ENCODE assay signal across 8 mouse cellular contexts in the genomic region with DNA sequence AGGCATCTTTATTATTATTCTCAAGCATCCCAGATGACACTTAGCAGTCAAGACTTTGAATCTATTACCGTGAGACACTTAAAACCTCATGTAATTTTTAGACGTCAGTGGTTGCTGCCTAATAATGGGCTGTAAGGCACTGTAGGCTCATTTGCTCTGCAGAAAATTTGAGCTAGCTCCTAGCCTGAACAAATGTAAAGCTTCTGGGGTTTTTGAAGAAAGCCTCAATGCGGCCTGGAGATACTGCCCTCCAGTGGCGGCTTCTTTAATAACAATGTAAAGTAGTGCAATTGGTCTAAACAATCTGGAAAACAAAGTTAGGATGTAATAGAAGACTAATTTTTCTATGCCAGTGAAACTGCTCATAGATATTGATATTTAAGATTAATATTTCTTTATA.
DNase-seq lines count a peak whose midpoint lies in the region; TF ChIP-seq lines count a peak whose summit lies in the region.
"Had no signal": no experiment of that assay in that cellular context is flagged by ENCODE, and none has a peak within 500 bp of the region (broad histone marks: within the 10 kb centered on the region; RNA-seq: fewer than 3 reads in every experiment).

No protein-coding gene starts in this region.

- H3K36me3 ChIP-seq in thymus, adult 2 months (ENCODE audit: control insufficient read depth, insufficient read depth, low read length): no peaks in the 10 kb centered on the region
- H3K36me3 ChIP-seq: limb, embryonic 15.5 days had no signal

- DNase-seq in layer of hippocampus, adult 2 months (ENCODE audit: low spot score in 2 of 2): peak in 1 of 2 experiments; percentile 48
- DNase-seq in layer of hippocampus, adult 9-11 months: no peak
- peak; percentile 61 for DNase-seq in brain, embryonic 14.5 days (ENCODE audit: low read depth)
- peak; percentile 4 to 10 for DNase-seq in layer of hippocampus, postnatal 14 days (ENCODE audit: low spot score in 2 of 2)
- peak; percentile 26 to 38 for DNase-seq in right cerebral cortex, postnatal 10 days (ENCODE audit: low spot score in 2 of 2)
- no peak for DNase-seq in urinary bladder, adult 2 months (ENCODE audit: low spot score)
- DNase-seq in thymus, adult 2 months: no peak

- WGBS in thymus, adult 2 months: 28% methylated on average over 4 of the region's 4 CpGs

- no peaks in the 10 kb centered on the region for H3K4me1 ChIP-seq in thymus, adult 2 months (replicated peaks; ENCODE audit: control insufficient read depth, insufficient read depth, low read length)
- H3K4me1 ChIP-seq: limb, embryonic 15.5 days had no signal

- H3K27ac ChIP-seq in layer of hippocampus, adult 2 months: no peak overlapping the region
- H3K27ac ChIP-seq in thymus, adult 2 months (ENCODE audit: control insufficient read depth, insufficient read depth, low read length): no peak overlapping the region
- H3K27ac ChIP-seq: limb, embryonic 15.5 days had no signal

- H3K4me3 ChIP-seq in layer of hippocampus, adult 2 months: no peak overlapping the region
- no peak overlapping the region for H3K4me3 ChIP-seq in thymus, adult 2 months (ENCODE audit: control insufficient read depth, insufficient read depth, low read length)
- H3K4me3 ChIP-seq: limb, embryonic 15.5 days had no signal

- TF ChIP-seq CTCF in layer of hippocampus, adult 2 months (conservative IDR thresholded peaks at IDR 0.05): peak; percentile 75
- TF ChIP-seq CTCF in brain, embryonic 14.5 days (IDR thresholded peaks at IDR 0.05; ENCODE audit: borderline replicate concordance, extremely low read depth, insufficient read depth, insufficient read length): peak; percentile 45; the same call in 1 of the 2 replicates
- TF ChIP-seq CTCF in thymus, adult 2 months (IDR thresholded peaks at IDR 0.05; ENCODE audit: borderline replicate concordance, control insufficient read depth, extremely low read depth, insufficient read depth, low read length, poor library complexity): no peak

- no peak for TF ChIP-seq POLR2A in brain, embryonic 14.5 days (IDR thresholded peaks at IDR 0.05; ENCODE audit: borderline replicate concordance, extremely low read depth, insufficient read depth, insufficient read length, poor library complexity, severe bottlenecking)
- TF ChIP-seq POLR2A in thymus, adult 2 months (IDR thresholded peaks at IDR 0.05; ENCODE audit: control insufficient read depth, extremely low read depth, insufficient read depth, low read length, poor library complexity): no peak

- no peaks in the 10 kb centered on the region for H3K27me3 ChIP-seq in thymus, adult 2 months (ENCODE audit: control insufficient read depth, insufficient read depth, low read length)
- H3K27me3 ChIP-seq: limb, embryonic 15.5 days had no signal

Comparison
In these comparisons a context has a peak if more than half of its experiments do, and no peak if none do; other contexts are left out.
1. DNase-seq: peak in brain, embryonic 14.5 days (single experiment), layer of hippocampus, postnatal 14 days (2 of 2) and right cerebral cortex, postnatal 10 days (2 of 2); none in layer of hippocampus, adult 9-11 months (single experiment), urinary bladder, adult 2 months (single experiment) and thymus, adult 2 months (single experiment).